Mouse (Mus musculus) large intestine, adult 2 months (tissue): ENCODE results near the gene Hist1h2bc. TPM values are rescaled to one million over a fixed set of nuclear protein-coding genes. Genes with fewer than 3 reads are reported as not detected.
"Not testable (repeated sequence)": the region's sequence is repeated elsewhere in the genome, so short reads cannot be mapped to it uniquely, and the experiment has no call there.

Experiments
- DNase-seq: peaks from one replicate; pipeline ENCODE4 v3.0.0-alpha.2; 2012; ENCODE audit warnings: low read depth, low spot score
- WGBS: fragments of 180-500 bp; shearing (Covaris S2); methylation state at CpG from one replicate; pipeline ENCODE4 v1.1.7; 2018; 5-methylcytosine and 5-hydroxymethylcytosine counted together
- polyA plus RNA-seq: library from polyadenylated mRNA; depleted of rRNA; stranded (reverse); fragments of >200 nt; gene quantifications from 2 replicates; pipeline ENCODE4 v1.2.3, GENCODE M21; 2012; rRNA removed

The Hist1h2bc gene
- 279 and 296 TPM in 2 replicates for polyA plus RNA-seq

DNA sequence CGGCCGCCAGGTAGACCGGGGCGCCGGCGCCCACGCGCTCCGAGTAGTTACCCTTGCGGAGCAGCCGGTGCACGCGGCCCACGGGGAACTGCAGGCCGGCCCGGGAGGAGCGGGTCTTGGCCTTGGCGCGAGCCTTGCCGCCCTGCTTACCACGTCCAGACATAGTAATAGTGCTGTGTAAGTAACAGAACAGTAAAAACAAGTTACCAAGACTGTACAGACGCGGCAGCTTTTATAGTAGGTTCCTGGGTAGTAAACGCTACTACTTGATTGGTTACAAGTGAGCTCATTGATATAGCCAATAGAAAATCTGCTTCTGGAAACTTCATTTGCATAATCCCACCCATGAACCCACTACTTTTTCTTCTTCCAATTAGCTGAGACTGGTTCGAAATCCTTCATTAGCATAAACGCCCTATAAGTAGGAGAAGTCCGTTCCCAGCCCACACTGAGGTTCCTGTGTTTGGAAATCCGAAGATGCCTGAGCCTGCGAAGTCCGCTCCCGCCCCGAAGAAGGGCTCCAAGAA is at the start of gene Hist1h2bc, which contains the start of gene Hist1h2ac:
Gene Hist1h2bc, plus strand, starts transcription at position 445 of the 527 bp plus-strand sequence.
Gene Hist1h2ac, minus strand, starts transcription at position 194 of the 527 bp plus-strand sequence.
- under 1% methylated on average over 23 of the region's 32 CpGs for WGBS
- peak; percentile 98 for DNase-seq

DNA sequence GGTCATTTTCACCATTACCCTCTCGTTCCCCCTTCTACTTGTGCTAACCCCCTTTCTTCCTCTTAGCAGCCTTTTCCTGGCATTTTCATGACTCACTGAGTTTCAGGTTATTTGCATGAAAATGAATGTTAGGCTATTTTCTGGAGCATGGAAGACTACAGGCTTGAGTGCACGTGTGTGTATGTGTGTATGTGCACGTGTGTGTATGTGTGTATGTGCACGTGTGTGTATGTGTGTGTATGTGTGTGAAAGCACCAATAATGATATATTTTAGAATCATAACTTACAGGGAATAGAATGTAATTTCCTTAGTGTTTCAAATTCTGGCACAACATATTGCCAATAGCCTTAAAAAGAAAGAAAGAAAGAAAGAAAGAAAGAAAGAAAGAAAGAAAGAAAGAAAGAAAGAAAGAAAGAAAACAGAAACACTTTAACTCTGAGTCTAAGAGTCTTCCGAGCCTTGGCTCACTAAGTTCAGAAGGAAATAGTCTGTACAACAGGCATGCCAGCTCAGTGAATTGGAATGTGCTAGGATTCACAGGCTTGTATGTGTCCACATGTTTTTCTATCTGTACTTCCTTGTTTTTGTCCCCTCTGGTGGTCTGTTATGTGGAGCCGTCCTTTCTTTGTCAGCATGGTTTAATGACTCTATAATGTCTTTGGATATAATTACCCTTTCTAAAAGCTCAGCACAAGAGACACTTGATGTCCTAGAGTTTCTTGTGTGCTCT is 24.2 kb upstream of the Hist1h2bc start:
- 62% methylated on average over 6 of the region's 6 CpGs for WGBS
- DNase-seq = no peak

DNA sequence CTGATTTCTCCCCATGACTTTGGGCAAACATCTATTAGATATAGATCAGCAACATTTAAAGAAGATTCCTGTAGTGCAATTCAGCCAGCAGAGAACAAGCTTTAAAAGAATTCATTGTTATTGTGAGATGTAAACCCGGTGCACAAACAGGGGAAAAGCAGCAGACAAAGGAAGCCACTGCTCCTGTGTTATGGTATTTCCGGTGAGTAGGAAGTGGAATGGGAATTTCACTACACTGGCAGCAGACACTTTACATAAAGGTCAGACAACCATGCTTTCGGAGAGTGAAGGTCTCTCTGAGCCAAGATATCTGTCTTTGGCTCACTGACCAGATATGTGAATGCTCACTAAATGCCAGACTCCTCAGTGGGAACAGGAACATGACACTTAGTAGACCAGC is 21.5 kb upstream of the Hist1h2bc start:
- WGBS = 63% methylated on average over 3 of the region's 3 CpGs
- no peak for DNase-seq

DNA sequence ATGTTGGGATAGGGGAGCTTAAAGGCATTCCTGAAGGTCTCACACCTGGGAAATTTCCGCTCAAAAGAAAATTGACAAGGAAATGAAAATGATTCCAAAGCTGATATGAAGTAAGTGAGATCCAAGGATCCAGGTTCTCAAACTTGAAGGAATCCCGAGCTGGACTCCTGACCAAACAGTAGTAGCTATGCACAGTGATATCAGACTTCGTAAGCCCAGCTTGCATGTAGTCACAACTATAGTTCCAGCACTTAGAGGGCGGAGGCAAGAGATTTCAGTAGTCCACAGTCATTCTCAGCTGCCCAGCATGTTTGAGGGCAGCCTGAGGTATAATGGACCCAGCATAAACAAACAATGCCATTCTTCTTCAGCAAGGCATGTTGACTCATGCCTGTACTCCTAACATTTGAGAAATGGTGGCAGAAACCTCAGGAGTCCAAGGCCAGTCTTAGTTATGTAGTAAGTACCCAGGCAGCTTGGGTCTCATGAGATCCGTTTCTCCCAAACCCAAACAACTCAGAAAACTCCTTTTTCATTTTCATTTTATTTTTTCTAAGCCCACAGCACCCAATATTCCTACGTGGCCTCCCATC is 1.9 kb upstream of the Hist1h2bc start:
- no peak for DNase-seq
- WGBS = 87% methylated on average over 6 of the region's 6 CpGs

DNA sequence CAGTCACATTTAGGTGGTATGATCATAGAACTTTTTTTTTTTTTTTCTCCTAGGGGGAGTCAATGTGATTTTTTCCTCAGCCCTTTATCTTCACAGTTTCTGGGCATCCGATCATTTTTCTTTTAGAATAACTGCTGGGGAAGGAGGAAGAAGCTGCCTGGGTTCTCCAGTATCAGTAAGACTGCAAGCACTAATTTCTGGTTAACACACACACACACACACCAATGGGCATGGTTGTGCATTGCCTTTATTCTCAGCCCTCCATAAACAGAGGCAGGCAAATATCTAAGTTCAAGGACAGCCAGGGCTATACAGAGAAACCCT is 1.4 kb upstream of the Hist1h2bc start:
- 67% methylated on average over 1 of the region's 1 CpGs for WGBS
- DNase-seq = no peak

DNA sequence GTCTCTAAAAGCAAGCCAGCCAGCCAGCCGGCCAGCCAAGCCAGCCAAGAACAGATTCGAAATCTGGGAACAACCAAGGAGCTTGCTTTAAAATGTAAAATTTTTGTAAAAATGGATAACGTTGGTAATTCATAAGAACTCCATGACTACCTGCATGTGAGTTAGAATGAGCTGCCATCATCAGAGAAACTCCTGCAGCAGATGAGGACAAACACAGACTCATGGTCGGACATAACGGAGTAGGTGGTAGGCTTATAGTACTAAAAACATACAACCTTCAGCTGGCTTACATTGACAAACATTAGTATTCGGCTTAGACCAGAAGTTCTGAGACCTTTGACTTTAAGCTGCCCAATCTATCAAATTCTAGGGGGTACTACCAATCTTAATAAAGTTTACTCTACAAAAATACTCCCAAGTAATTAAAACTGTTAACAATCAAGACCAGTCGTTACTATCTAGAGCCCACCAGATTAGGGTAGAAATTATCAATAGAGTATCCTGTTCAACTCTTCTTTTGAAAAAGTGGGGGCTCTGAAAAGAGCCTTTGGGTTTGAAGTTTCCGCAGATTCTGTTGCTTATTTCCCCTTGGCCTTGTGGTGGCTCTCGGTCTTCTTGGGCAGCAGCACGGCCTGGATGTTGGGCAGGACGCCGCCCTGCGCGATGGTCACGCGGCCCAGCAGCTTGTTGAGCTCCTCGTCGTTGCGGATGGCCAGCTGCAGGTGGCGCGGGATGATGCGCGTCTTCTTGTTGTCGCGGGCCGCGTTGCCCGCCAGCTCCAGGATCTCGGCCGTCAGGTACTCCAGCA is 848 bp upstream of the Hist1h2bc start:
- WGBS = 7% methylated on average over 14 of the region's 30 CpGs
- not testable (repeated sequence) for DNase-seq

DNA sequence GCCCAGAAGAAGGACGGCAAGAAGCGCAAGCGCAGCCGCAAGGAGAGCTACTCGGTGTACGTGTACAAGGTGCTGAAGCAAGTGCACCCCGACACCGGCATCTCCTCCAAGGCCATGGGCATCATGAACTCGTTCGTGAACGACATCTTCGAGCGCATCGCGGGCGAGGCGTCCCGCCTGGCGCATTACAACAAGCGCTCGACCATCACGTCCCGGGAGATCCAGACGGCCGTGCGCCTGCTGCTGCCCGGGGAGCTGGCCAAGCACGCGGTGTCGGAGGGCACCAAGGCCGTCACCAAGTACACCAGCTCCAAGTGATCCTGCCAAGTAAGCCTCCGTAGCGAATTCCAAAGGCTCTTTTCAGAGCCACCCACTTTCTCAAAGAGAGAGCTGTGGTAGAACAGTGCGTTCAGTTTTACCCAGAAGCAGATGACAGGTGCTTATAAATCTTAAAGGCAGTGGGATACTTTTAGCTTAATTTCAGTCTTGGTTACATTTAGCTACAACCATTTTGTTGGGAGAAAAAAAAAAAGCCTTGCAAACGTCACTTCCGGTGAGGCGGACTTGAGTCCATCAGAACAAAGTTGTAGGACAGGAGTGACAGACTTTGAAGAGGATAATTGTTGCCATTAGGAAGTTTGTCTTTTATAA is 421 bp downstream of the Hist1h2bc start:
- DNase-seq = peak; percentile 76
- under 1% methylated on average over 18 of the region's 37 CpGs for WGBS

DNA sequence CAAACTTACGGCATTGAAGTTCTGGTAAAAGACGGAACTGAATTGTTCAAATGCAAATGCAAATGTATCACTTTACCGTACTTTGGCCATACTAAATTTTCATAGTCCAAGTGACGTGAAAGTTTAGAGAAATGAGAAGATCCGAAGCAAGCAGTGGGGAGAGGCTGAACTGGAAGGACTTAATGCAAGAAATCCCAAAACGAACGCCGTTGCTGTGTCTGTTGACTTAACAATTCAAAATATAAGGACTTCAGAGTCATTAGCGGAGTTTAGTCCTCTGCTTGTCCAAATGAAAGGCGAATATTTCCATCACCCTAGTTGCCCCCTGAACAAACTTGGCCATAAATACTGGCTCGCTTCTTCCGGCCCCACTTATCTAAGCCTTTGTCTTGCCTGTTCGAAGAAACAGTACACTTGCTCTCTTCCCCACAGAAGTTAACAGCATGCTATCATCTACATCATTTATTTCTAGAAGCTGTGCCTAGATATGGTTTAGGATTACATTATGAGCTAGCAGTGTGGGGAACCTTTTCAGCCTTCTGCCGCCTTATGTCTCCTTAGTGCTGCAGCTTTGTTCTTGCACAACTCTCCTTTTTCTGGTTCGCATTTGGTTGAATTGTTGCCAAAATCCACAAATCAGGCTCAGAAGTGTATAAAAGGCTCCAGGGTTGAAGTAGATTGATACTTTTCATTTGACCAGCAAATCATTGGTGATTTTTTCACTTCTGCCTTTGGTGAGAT is 1.3 kb downstream of the Hist1h2bc start:
- WGBS = 1% methylated on average over 15 of the region's 15 CpGs
- DNase-seq = no peak

DNA sequence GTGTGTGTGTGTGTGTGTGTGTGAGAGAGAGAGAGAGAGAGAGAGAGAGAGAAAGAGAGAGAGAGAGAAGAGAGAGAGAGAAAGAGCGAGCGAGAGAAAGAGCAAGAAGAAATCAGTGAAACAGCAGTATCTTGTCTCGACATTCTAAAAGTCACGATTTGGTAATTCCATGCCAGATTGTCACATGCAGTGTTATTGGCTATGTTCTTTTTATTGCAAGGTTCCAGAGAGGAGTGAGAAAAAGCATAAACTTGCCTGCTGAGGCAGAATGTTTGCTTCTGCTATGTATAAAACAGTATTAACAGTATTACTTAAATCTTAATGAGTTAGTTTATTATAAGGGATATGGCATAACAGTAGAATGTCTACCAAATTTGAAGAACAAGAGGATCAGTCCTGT is 2.0 kb downstream of the Hist1h2bc start:
- 3% methylated on average over 4 of the region's 4 CpGs for WGBS
- no peak for DNase-seq

DNA sequence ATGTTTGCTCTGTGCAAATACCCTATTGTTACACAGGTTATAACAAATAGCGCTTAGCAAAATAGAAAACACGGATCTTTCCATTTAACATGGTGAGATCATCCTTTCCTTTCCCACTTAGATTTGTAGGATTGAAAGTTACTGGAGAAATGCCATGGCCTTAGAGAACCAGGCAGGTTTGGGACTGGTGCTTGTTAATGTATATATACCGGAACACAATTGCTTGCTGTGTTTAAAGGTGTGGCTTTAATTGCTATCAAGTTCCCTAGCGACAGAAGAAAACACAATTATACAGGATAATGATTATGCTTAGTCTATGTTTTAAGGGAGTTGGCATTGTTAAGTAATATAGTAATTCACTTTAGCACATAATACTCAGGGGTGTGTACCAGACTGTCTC is 3.2 kb downstream of the Hist1h2bc start:
- 28% methylated on average over 4 of the region's 4 CpGs for WGBS
- peak; percentile 80 for DNase-seq

DNA sequence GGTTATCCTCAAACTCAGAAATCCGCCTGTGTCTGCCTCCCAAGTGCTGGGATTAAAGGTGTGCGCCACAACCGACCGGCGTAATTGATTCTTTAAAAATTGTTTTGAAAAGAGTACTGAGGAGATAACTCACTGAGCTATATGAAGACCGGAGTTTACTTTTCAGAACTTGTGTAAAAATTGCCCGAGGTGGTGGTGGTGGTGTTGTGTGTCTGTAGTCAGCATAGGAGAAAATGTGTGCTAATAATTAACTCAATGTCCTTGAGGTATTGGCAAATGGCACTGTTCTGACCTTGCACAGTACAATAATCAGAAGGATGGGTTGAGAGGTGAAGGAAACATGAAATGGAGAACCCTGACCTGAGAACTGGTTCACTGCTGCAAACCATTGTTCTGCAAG is 3.9 kb downstream of the Hist1h2bc start:
- 25% methylated on average over 7 of the region's 7 CpGs for WGBS
- no peak for DNase-seq

DNA sequence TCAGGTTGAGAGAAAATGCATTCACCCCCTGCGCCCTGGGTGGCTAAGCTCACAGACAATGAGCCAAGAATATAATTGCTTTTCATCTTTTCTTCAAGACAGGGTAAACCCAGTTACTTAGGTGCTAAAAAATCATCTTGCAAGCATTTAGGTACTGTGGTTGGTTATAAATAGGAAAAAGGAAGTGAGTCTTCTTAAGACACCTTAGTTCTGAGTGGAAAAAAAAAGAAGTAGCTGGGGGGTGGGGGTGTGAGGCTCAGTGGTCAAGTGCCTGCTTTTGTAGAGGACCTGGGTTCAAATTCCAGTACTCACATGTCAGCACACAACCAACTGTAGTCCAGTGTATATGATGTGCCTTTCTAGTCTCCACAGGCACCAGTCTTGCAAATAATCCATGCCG is 5.0 kb downstream of the Hist1h2bc start:
- no peak for DNase-seq
- WGBS = 88% methylated on average over 2 of the region's 2 CpGs

DNA sequence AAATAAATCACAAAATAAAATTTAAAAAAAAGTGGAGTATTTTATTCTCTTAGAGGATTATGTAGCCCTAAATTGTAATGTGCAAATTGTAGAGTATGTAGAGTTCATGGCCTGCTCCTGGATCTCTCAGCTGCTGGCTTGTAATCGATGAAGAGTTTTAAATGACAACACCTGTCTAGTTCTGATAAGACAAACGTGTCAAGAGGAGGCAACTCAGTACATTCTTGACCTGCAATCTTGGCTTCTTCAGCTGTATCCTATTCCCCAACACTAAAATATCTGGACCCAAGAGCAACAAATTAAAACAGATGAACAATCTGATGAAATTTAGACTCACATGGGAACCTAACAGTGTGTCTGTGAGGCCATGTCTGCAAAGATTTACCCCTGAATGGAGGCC is 5.5 kb downstream of the Hist1h2bc start:
- 62% methylated on average over 2 of the region's 2 CpGs for WGBS
- DNase-seq = no peak

DNA sequence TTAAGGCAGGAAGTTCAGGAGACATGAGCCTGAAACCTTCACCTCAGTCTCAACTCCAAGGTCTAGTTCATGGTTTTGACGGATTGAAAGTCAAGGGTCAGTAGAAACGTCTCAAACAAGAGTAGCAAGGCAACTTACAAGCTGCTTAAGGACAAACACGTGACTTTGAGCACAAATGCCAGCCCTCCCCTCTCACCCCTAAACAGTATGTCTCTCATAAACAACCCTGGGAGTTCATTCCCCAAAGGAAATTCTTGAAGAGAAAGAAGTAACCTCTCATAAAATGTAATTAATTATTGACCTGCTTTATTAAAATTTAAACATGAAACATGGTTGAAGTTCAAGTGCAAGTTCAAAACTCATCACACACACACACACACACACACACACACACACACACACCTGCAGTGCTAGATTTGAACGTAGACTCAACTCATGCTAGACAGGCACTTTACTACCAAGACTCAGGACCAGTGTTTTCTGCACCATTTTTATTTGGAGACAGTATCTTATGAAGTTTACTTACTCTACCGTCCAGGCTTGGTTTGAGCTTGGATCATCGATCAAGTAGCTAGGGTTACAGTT is 9.9 kb downstream of the Hist1h2bc start:
- no peak for DNase-seq

DNA sequence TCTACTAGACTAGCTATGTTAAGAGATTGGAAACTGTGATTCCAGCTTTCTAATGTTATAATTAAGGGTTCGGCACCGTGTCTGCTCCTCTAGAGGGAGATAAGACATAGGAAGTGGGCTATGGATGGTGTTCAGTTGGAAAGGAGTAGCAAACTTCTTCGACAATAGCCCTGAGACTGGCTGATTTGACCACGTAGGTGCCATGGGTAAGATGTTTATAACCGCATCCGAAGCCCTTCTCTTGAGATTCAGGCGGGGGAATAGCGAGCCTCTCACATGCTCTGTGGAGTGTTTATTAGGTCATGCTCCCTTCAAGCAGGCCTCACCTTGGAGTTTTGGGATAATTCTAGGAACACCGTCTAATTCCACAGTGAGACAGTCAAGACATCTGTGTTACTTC is 11.0 kb downstream of the Hist1h2bc start:
- DNase-seq = no peak
- WGBS = 95% methylated on average over 9 of the region's 9 CpGs

More for the DNA sequence above, 9.9 kb downstream of the Hist1h2bc start:
- WGBS = 52% methylated on average over 6 of the region's 6 CpGs

DNA sequence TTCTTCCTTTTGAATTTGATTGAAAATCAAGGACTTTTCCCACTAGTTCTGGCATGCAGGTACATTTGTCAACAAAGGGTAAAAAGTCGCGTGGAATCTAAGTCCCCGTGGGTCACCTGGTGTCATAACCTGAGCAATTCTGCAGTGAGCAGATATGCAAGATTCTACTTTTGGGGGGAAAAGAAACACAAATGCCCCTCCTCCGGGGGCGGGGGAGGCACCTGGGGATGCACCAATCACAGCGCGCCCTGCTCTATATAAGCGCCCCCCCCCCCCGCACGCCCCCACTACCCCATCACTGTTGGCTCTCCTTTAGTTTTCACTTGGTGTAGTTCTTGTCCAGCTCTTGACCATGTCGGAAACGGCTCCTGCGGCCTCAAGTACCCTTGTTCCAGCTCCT is 11.5 kb downstream of the Hist1h2bc start, which contains the start of gene Hist1h1t:
Gene Hist1h1t, plus strand, starts transcription at position 301 of the 400 bp plus-strand sequence.
- no peak for DNase-seq
- 66% methylated on average over 13 of the region's 13 CpGs for WGBS

DNA sequence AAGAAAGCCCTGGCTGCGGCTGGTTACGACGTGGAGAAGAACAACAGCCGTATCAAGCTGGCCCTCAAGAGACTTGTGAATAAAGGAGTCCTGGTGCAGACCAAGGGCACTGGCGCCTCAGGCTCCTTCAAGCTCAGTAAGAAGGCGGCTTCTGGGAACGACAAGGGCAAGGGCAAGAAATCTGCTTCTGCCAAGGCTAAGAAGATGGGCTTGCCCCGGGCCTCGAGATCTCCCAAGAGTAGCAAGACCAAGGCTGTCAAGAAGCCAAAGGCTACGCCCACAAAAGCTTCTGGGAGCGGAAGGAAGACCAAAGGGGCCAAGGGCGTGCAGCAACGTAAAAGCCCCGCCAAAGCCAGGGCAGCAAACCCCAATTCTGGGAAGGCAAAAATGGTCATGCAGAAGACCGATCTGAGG is 12.1 kb downstream of the Hist1h2bc start:
- WGBS = 65% methylated on average over 15 of the region's 15 CpGs
- DNase-seq = no peak

DNA sequence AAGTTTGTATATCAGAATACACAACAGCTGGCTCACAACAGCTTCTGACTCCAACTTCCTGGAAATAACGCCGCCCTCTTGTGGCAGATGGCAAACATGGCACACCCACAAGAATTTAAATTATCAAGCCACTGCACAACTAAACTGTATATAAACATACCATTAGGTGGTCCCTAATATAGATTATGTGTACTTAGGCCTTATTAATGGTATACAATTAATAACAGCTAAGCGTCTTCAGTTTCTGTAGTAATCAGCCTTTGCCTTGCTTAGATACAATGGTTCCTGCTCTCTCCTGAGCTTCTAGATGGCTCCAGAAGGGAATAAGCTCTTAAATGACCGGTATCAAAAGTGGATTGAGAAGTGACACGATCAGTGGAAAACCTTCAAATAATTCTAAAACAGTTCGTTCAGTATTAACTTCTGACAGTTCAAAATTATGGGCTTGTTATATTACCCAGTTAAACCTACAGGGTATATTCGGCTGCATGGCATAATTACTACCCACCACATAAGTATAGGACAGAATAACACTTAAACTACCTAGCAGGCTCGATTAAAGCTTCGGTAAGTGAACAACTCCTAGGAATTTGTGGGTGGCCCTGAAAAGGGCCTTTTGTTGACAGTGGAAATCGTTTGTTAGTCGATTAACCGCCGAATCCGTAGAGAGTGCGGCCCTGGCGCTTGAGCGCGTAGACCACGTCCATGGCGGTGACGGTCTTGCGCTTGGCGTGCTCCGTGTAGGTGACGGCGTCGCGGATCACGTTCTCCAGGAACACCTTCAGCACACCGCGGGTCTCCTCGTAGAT is 13.7 kb downstream of the Hist1h2bc start:
- peak; percentile 76 for DNase-seq
- WGBS = under 1% methylated on average over 32 of the region's 32 CpGs
